In the genomic region with DNA sequence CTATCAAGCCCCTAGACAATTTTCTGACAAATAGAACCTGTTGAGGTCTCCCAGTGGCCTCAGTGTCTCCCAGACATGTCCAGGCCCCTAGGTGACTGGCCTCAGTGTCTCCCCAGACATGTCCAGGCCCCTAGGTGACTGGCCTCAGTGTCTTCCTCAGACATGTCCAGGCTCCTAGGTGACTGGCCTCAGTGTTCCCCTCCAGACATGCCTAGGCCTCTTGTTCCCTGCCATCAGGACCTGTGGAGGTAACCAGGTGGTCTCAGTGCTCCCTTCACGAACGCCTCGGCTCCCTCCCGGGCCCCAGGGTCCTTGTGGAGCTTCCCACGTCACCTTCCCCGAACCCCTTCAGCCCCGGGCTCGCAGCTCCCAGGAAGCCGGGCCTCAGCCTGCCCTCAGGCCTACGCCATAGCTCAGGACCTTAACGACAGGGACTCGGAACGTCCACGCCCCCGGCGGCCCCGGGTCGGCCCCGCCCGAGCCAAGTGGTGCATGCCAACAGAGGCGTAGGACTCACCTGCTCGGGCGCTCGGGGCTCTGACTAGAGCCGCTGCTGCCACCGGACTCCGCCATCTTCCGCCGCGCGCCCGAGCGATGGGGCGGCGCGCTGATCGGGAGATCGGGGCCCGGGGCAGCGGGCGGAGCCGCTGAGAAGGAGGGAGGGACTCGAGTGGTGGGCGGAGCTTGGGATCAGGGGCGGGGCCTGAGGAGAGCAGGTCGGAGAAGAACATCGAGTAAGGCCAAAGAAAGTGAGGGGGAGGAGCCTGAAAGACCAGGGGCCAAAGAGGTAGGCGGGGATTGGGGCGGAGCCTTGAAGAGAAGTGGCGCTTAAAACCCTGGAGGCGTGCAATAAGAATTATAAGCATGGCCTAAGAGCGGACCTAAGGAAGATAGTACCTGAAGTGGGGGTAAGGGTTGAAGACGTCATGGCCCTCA, we compare ENCODE assay signal across 8 mouse cellular contexts. TPM values are rescaled to one million over a fixed set of nuclear protein-coding genes. Genes with fewer than 3 reads are reported as not detected.
A peak's percentile ranks its signal among the peaks of the same experiment; 100 is the strongest.
DNase-seq lines count a peak whose midpoint lies in the region; ATAC-seq lines count a peak whose summit lies in the region.

A gene (minus strand): TSS at position 636 of the 936 bp plus-strand sequence.

- intact Hi-C loops in gastrocnemius, postnatal 14 days (cut with DNase I; ENCODE audit: low total_unique reads) = no loop called here
- intact Hi-C loops in left cerebral cortex, postnatal 10 days (cut with DNase I) = no loop called here

- peak; percentile 96 for ATAC-seq in inflammation-experienced regulatory T-cells, adult 6 months
- ATAC-seq in megakaryocyte-erythroid progenitor cell, adult 5-6 weeks (replicated peaks; ENCODE audit: low FRiP score, low TSS enrichment, poor library complexity, severe bottlenecking) = peak; percentile 96

- peak; percentile 98 to 99 for DNase-seq in adrenal gland, adult (ENCODE audit: inconsistent age in 2 of 2, low spot score in 1 of 2)
- DNase-seq in embryo, embryonic 10.5 days (ENCODE audit: low spot score) = peak; percentile 98
- peak; percentile 95 for DNase-seq in gastrocnemius, postnatal 14 days
- DNase-seq in left cerebral cortex, postnatal 10 days (ENCODE audit: extremely low spot score in 1 of 2, low spot score in 2 of 2) = peak; percentile 85 to 95
- DNase-seq in right cerebral cortex, postnatal 25 days = peak; percentile 90
- peak; percentile 93 to 99 for DNase-seq in urinary bladder, postnatal 4 days (ENCODE audit: low spot score in 2 of 2)

RNA-seq across cellular contexts. Expression of the gene that starts here (rescaled TPM):
- total RNA-seq in gastrocnemius, postnatal 14 days (2021) = 1 to 10 TPM; 5.4 TPM
- polyA plus RNA-seq in inflammation-experienced regulatory T-cells, adult 6 months (2017; shearing (Covaris generic)) = 10 to 100 TPM in 1 of 3 experiments, 1 to 10 TPM in 2; 6.5 to 10.4 (median 8.8) TPM
- 10 to 100 TPM; 33.1 to 33.8 TPM for total RNA-seq in left cerebral cortex, postnatal 10 days (2021)
- 8.4 and 9.5 TPM in 2 replicates for total RNA-seq in megakaryocyte-erythroid progenitor cell, adult 5-6 weeks (2014; fragmentation: Nextera tagmentation)
- 6.0 and 8.2 TPM in 2 replicates for total RNA-seq in megakaryocyte-erythroid progenitor cell, adult 5-6 weeks (2017)

Comparison
In these comparisons a context has a peak if more than half of its experiments do, and no peak if none do; other contexts are left out.
1. Peak in every context shown above with its lines: DNase-seq and ATAC-seq.